ENCODE assay signal across 10 mouse cellular contexts in the genomic region with DNA sequence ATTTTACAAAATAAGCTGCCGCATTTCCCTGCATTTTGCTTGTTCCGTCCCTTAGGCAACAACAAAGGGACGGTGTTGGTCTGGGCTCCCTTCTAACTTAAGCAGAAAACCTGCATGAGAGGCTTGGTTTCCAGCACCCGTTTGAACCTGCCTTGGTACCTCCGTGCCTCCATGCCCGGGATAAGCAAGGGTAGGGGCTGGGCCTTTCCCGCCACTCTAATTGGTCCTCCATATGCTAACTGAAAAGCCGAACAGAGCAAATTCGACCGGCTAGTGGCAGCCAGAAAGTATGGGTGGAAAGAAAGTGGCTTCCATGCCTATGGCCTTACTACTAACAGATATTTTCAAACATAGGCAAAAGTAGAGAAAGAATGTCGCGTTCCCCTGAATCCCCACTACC. TPM values are rescaled to one million over a fixed set of nuclear protein-coding genes. Genes with fewer than 3 reads are reported as not detected.
DNase-seq lines count a peak whose midpoint lies in the region; ATAC-seq lines count a peak whose summit lies in the region.
"Had no signal": no experiment of that assay in that cellular context is flagged by ENCODE, and none has a peak within 500 bp of the region (broad histone marks: within the 10 kb centered on the region; RNA-seq: fewer than 3 reads in every experiment).

No protein-coding gene starts in this region.

- H3K27ac ChIP-seq in lung, embryonic 16.5 days (ENCODE audit: low read length) = no peak overlapping the region
- H3K27ac ChIP-seq in forebrain, embryonic 13.5 days = no peak overlapping the region
- H3K27ac ChIP-seq in limb, embryonic 12.5 days = peak overlapping the region; percentile 29; the same call in 1 of the 2 replicates
- H3K27ac ChIP-seq: macrophage had no signal

- no peaks in the 10 kb centered on the region for H3K9me3 ChIP-seq in lung, embryonic 16.5 days (ENCODE audit: control insufficient read depth, low read length)
- H3K9me3 ChIP-seq in forebrain, embryonic 13.5 days (replicated peaks) = no peaks in the 10 kb centered on the region
- H3K9me3 ChIP-seq in limb, embryonic 12.5 days = no peaks in the 10 kb centered on the region

- H3K4me3 ChIP-seq in lung, embryonic 16.5 days (ENCODE audit: low read length) = peak overlapping the region; percentile 43; the same call in 1 of the 2 replicates
- H3K4me3 ChIP-seq in forebrain, embryonic 13.5 days = peak overlapping the region; percentile 42; the same call in 1 of the 2 replicates
- peak overlapping the region; percentile 54 for H3K4me3 ChIP-seq in limb, embryonic 12.5 days (replicated peaks)

- H3K27me3 ChIP-seq in lung, embryonic 16.5 days (ENCODE audit: control insufficient read depth, insufficient read depth, low read depth, low read length) = peaks cover 42% of the 10 kb centered on the region
- H3K27me3 ChIP-seq in forebrain, embryonic 13.5 days = peaks cover 68% of the 10 kb centered on the region
- H3K27me3 ChIP-seq in limb, embryonic 12.5 days = peaks cover 51% of the 10 kb centered on the region

- H3K36me3 ChIP-seq in lung, embryonic 16.5 days (ENCODE audit: control insufficient read depth, insufficient read depth, low read length) = no peaks in the 10 kb centered on the region
- no peaks in the 10 kb centered on the region for H3K36me3 ChIP-seq in forebrain, embryonic 13.5 days (ENCODE audit: poor library complexity, severe bottlenecking)
- no peaks in the 10 kb centered on the region for H3K36me3 ChIP-seq in limb, embryonic 12.5 days

- DNase-seq in lung, postnatal 36 days = no peak
- no peak for DNase-seq in thymus, adult 18-20 months
- no peak for DNase-seq in left cerebral cortex, adult 18-20 months (ENCODE audit: low spot score in 2 of 2)
- no peak for DNase-seq in adrenal gland, postnatal 10 days
- DNase-seq: kidney, adult 2 months had no signal

- peak overlapping the region; percentile 66 for H3K4me2 ChIP-seq in lung, embryonic 16.5 days (ENCODE audit: low read depth, low read length)
- H3K4me2 ChIP-seq in forebrain, embryonic 13.5 days = peak overlapping the region; percentile 74
- H3K4me2 ChIP-seq in limb, embryonic 12.5 days = peak overlapping the region; percentile 92

- WGBS in lung, embryonic 16.5 days = 26% methylated on average over 12 of the region's 12 CpGs
- 19% methylated on average over 12 of the region's 12 CpGs for WGBS in forebrain, embryonic 13.5 days
- WGBS in limb, embryonic 12.5 days = 19% methylated on average over 12 of the region's 12 CpGs

- no peak for ATAC-seq in lung, embryonic 16.5 days (ENCODE audit: low read depth)
- no peak for ATAC-seq in forebrain, embryonic 13.5 days
- ATAC-seq in limb, embryonic 12.5 days (ENCODE audit: insufficient number of reproducible peaks, insufficient read depth, low FRiP score, low TSS enrichment, low read depth) = no peak
- ATAC-seq: Patski had no signal

- H3K4me1 ChIP-seq in lung, embryonic 16.5 days (replicated peaks; ENCODE audit: control insufficient read depth, insufficient read depth, low read length) = peaks cover 17% of the 10 kb centered on the region
- H3K4me1 ChIP-seq in forebrain, embryonic 13.5 days = peaks cover 41% of the 10 kb centered on the region
- peaks cover 35% of the 10 kb centered on the region for H3K4me1 ChIP-seq in limb, embryonic 12.5 days (replicated peaks)

- no peak overlapping the region for H3K9ac ChIP-seq in lung, embryonic 16.5 days (ENCODE audit: low read length)
- no peak overlapping the region for H3K9ac ChIP-seq in forebrain, embryonic 13.5 days
- H3K9ac ChIP-seq in limb, embryonic 12.5 days (replicated peaks) = peak overlapping the region; percentile 63

RNA-seq across cellular contexts. Expression of gene Crabp1, which starts 0.5 kb away (rescaled TPM):
- 14.9 and 15.4 TPM in 2 replicates for polyA plus RNA-seq in lung, embryonic 16.5 days (2015; fragmentation: Nextera tagmentation; extraction: Ambion mirVana)
- 34.3 and 44.4 TPM in 2 replicates for polyA plus RNA-seq in forebrain, embryonic 13.5 days (2015; fragmentation: Nextera tagmentation; extraction: Ambion mirVana)
- 302 and 358 TPM in 2 replicates for polyA plus RNA-seq in limb, embryonic 12.5 days (2016; fragmentation: Nextera tagmentation; extraction: Ambion mirVana)
- total RNA-seq in left cerebral cortex, adult 18-20 months (2021) = 1 to 10 TPM; 1.8 to 4.8 TPM
- total RNA-seq in adrenal gland, postnatal 10 days (2021) = 1 to 10 TPM; 3.9 to 5.9 TPM
- polyA plus RNA-seq: macrophage, Patski had no signal

RNA-seq across cellular contexts. Expression of gene Wdr61, which starts 29.8 kb away (rescaled TPM):
- 139 and 146 TPM in 2 replicates for polyA plus RNA-seq in lung, embryonic 16.5 days (2015; fragmentation: Nextera tagmentation; extraction: Ambion mirVana)
- polyA plus RNA-seq in forebrain, embryonic 13.5 days (2015; fragmentation: Nextera tagmentation; extraction: Ambion mirVana) = 149 and 151 TPM in 2 replicates
- polyA plus RNA-seq in limb, embryonic 12.5 days (2016; fragmentation: Nextera tagmentation; extraction: Ambion mirVana) = 155 and 166 TPM in 2 replicates
- total RNA-seq in left cerebral cortex, adult 18-20 months (2021) = 10 to 100 TPM; 58.9 to 60.0 TPM
- 10 to 100 TPM; 74.9 to 78.8 TPM for total RNA-seq in adrenal gland, postnatal 10 days (2021)
